Mouse (Mus musculus): ENCODE results near the gene Scgb2b20.
"Not testable (repeated sequence)": the region's sequence is repeated elsewhere in the genome, so short reads cannot be mapped to it uniquely, and the experiment has no call there.

Gene Scgb2b20

GRCm38 (mm10) chr7:33366222-33366621, at the start of gene Scgb2b20:
Gene Scgb2b20 (minus strand): TSS chr7:33366322.
- DNase-seq (ENCODE audit: extremely low read depth, low read depth, low spot score): not testable (repeated sequence)

GRCm38 (mm10) chr7:33409681-33410080, 43.6 kb upstream of the Scgb2b20 start:
- DNase-seq (ENCODE audit: extremely low read depth, low read depth, low spot score): not testable (repeated sequence)

DNA sequence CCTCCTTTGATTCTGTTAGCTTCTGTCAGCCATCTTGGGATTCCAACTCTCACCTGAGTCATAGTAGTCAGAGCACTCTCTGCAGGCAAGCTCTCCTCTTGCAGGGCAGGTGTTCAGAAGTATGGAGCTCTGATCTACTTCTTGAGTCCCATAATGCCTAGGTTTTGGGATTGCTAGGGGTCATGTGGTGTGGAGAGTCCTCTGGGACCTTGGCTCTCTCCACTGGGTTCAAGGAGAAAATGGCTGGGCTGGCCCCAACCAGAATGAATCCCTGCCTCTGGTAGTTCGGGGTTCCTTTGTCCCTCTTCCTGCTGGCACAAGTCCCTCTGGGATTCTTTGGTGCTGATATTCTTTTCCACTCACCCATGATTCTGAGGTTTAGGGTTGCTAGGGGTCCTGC, 35.5 kb upstream of the Scgb2b20 start:
- no peak for DNase-seq (ENCODE audit: extremely low read depth, low read depth, low spot score)

GRCm38 (mm10) chr7:33399749-33400148, 33.6 kb upstream of the Scgb2b20 start:
- not testable (repeated sequence) for DNase-seq (ENCODE audit: extremely low read depth, low read depth, low spot score)

DNA sequence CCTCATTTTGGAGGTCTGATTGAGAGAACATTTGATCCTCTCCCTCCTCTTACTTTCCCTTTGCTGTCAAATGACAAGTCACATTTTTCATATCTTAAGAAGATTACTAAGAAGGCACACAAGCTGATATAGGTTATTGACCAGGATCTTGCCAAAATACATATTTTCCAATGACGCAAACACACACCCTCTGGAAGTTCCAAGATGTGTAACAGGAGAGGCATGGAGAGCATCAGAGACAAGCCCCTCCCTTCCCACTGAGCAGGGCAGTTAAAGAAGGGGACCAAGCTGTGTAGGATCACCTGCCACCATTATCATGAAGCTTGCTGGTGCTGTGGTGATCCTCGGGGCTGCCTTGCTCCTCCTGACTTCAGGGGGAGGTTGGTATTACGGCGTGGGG, 6.8 kb upstream of the Scgb2b20 start, which contains the start of gene Scgb1b20:
TSS of gene Scgb1b20 (plus strand) at position 301 of the 400 bp plus-strand sequence.
- DNase-seq (ENCODE audit: extremely low read depth, low read depth, low spot score): not testable (repeated sequence)
